Comparison of ENCODE assay signal across 24 mouse cellular contexts in genomic region chr11:66966500-66967116, GRCm38 (mm10). TPM values are rescaled to one million over a fixed set of nuclear protein-coding genes. Genes with fewer than 3 reads are reported as not detected.
"Had no signal": no experiment of that assay in that cellular context is flagged by ENCODE, and none has a peak within 500 bp of the region (broad histone marks: within the 10 kb centered on the region; RNA-seq: fewer than 3 reads in every experiment).

No protein-coding gene starts in this region.

- H3K4me3 ChIP-seq: intestine, embryonic 15.5 days; limb, embryonic 15.5 days; liver, embryonic 13.5 days; lung, embryonic 15.5 days; neural tube, embryonic 12.5 days had no signal

- H3K27ac ChIP-seq: intestine, embryonic 15.5 days; limb, embryonic 15.5 days; liver, embryonic 13.5 days; lung, embryonic 15.5 days; macrophage; neural tube, embryonic 12.5 days had no signal

- H3K4me2 ChIP-seq: intestine, embryonic 15.5 days; limb, embryonic 15.5 days; liver, embryonic 13.5 days; lung, embryonic 15.5 days; neural tube, embryonic 12.5 days had no signal

- DNase-seq: kidney, adult 18-20 months; kidney, postnatal 10 days; kidney, postnatal 4 days; liver, embryonic 13.5 days; liver, postnatal 0 days; lung, postnatal 14 days; midbrain, embryonic 14.5 days; spleen, adult 18-20 months; thymus, adult 2 months; thymus, postnatal 25 days had no signal

- H3K36me3 ChIP-seq: intestine, embryonic 15.5 days; limb, embryonic 15.5 days; liver, embryonic 13.5 days; lung, embryonic 15.5 days; neural tube, embryonic 12.5 days had no signal

- H3K9ac ChIP-seq: intestine, embryonic 15.5 days; limb, embryonic 15.5 days; liver, embryonic 13.5 days; liver, postnatal 0 days; lung, embryonic 15.5 days; neural tube, embryonic 12.5 days had no signal

- H3K9me3 ChIP-seq: intestine, embryonic 15.5 days; limb, embryonic 15.5 days; liver, embryonic 13.5 days; lung, embryonic 15.5 days; neural tube, embryonic 12.5 days had no signal

- H3K4me1 ChIP-seq: intestine, embryonic 15.5 days; limb, embryonic 15.5 days; liver, embryonic 13.5 days; neural tube, embryonic 12.5 days had no signal

- H3K27me3 ChIP-seq: intestine, embryonic 15.5 days; liver, embryonic 13.5 days; lung, embryonic 15.5 days; neural tube, embryonic 12.5 days had no signal

- ATAC-seq: intestine, embryonic 15.5 days; liver, postnatal 0 days had no signal

RNA-seq across cellular contexts. Expression of gene Tmem238l, which starts 10.2 kb away (rescaled TPM):
- total RNA-seq: layer of hippocampus, adult 8-10 months; layer of hippocampus, postnatal 14 days; left cerebral cortex, adult 18-20 months; left cerebral cortex, postnatal 14 days; monocyte, adult 5-6 weeks; neutrophil, adult 5-6 weeks had no signal
- polyA plus RNA-seq: kidney, embryonic 14.5 days; limb, embryonic 11.5 days; liver, embryonic 13.5 days; liver, postnatal 0 days; lung, embryonic 15.5 days; macrophage; midbrain, embryonic 14.5 days; neural tube, embryonic 12.5 days; testis, adult 2 months had no signal

RNA-seq across cellular contexts. Expression of gene Pirt, which starts 54.8 kb away (rescaled TPM):
- total RNA-seq: monocyte, adult 5-6 weeks; neutrophil, adult 5-6 weeks had no signal
- polyA plus RNA-seq: limb, embryonic 11.5 days; liver, embryonic 13.5 days; liver, postnatal 0 days; macrophage; testis, adult 2 months had no signal

RNA-seq across cellular contexts. Expression of gene Tmem220, which starts 58.3 kb away (rescaled TPM):
- total RNA-seq: monocyte, adult 5-6 weeks had no signal
